Mouse (Mus musculus) cerebellum, adult 18-20 months (tissue): ENCODE measurements around the gene Sympk.
"Not testable (repeated sequence)": the region's sequence is repeated elsewhere in the genome, so short reads cannot be mapped to it uniquely, and the experiment has no call there.

Experiments used
- DNase-seq, 2 experiments: peaks; one replicate each; pipeline ENCODE4 v3.0.0; 2021

Sympk gene

GRCm38 (mm10) chr7:19052345-19053135 lies 28.4 kb downstream of the Sympk start:
- DNase-seq: no peak

DNA sequence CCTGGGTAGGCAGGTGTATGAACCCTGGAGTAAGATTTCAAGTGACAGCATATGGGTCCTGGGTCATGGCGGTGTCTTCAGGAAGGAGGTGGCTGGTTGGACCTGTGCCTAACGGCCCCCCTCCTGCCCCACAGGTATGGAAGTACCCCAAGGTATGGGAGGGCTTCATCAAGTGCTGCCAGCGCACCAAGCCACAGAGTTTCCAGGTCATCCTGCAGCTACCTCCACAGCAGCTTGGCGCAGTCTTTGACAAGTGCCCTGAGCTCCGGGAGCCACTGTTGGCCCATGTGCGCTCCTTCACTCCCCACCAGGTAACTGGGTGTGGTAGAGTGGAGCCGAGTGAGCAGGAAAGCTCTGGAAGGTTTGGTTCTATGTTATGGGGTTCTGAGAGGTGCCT lies 29.0 kb downstream of the Sympk start:
- no peak for DNase-seq

DNA sequence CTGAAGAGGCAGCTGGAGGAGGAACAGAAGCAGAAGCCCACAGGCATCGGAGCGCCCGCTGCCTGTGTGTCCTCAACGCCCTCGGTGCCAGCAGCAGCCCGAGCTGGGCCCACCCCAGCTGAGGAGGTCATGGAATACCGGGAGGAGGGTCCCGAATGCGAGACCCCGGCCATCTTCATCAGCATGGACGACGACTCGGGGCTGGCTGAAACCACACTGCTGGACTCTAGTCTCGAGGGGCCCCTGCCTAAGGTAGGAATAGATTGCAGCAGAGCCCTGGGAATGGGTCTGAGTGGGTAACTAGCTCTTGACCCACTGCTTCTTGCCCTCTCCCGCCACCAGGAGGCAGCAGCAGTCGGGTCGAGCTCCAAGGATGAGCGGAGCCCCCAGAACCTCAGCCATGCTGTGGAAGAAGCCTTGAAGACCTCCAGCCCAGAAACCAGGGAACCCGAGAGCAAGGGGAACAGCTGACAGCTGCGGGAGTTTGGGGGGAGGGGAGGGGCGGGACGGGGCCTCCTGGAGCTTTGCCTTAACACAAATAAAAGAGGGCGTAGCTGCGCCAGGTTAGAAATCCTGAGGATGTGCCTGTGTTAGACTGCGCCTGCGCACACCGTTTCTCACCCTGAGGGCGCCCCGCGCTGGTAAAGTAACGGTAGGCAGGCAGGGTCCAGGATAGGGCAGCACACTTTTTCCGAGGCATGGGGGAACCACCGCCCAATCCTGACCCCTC lies 30.0 kb downstream of the Sympk start, which contains the start of gene Rsph6a:
Gene Rsph6a, plus strand, starts transcription at position 644 of the 730 bp plus-strand sequence.
- DNase-seq: peak; percentile 43 to 55

- DNase-seq: no peak
These were observed 30.6 kb downstream of the Sympk start for GRCm38 (mm10) chr7:19054777-19055076.

DNA sequence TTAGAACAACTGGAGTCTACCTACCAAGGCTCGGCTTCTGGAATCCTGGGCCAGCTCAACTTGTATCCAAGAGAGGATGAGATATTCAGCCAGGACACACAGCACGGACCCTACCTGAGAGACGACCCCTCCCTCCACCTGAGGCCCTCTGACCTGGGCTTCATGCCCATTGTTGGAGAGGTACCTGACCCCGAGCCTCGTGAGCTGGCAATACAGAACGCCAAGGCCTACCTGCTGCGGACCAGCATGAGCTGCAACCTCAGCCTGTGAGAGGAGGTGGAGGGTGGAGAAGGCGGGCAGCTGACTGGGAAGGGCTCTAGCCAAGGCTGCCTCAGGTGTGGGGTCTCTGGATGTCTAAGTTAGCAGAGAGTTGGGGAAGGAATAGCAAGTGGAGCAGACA lies 30.9 kb downstream of the Sympk start:
- DNase-seq: no peak

- no peak for DNase-seq
These were observed 33.2 kb downstream of the Sympk start for GRCm38 (mm10) chr7:19057405-19057804.

- DNase-seq: no peak
These were observed 41.7 kb downstream of the Sympk start for GRCm38 (mm10) chr7:19065896-19066295.

DNA sequence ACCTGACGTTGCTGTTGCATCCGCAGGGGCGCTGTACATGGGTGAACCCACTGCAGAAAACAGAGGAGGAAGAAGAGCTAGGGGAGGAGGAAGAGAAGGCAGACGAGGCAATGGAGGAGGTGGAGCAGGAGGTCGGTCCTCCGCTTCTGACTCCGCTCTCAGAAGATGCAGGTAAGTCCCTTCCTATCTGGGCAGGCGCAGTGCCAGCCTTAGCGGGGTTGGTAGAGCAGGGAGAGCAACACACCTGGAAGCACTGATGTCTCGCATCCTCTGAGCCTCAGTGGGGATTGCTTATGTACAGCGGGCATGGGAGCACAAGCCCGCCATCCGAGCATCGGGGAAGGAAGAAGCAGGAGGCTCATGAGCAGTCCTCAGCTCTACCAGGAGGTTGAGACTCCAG lies 42.9 kb downstream of the Sympk start:
- no peak for DNase-seq

DNA sequence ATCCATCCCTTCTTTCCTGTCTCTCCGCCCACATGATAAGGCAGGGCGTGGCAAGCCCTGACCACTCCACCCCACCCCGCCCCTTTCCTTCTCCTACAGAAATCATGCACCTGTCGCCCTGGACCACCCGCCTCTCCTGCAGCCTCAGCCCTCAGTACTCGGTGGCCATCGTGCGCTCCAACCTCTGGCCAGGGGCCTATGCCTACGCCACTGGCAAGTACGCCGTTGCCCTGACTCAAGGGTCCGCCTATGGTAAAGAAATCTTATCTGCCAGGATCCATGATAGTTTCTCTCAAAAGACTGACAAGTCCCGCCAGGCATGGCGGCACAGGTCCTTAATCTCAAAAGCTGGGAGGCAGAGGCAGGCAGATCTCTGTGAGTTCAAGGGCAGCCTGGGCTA lies 43.8 kb downstream of the Sympk start:
- no peak for DNase-seq

DNA sequence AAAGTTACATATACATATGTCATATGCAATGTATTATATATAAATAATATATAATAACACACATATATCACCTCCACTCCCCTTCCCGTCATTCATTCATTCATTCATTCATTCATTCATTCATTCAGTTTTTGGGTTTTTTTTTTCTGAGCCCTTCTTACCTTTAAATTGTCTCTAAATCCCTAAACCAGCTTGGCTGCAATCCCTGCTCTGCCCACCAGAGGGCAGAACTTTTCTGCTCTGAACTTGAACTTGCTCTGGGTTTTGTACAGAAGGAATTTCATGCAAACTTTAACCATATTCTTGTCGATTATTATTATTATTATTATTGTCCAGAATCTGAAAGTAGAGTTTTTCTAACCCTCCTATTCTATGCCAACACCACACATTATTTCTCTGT lies 44.5 kb downstream of the Sympk start:
- peak; percentile 60 to 74 for DNase-seq

DNA sequence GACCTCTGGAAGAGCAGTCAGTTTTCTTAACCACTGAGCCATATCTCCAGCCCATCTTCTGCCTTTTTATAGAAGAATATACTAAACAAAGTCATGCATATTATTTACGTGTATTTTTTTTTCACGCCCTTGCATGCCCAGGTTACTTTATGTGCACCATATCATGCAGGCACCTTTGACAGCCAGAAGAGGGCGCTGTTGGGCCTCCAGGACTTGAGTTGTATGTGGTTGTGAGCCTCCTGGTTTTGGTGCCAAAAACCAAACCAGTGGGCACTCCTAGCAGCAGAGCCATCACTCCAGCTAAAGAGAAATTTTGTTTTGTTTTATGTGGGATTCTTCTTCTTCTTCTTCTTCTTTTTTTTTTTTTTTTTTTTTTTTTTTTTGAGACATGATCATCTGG lies 45.3 kb downstream of the Sympk start:
- DNase-seq: no peak

DNA sequence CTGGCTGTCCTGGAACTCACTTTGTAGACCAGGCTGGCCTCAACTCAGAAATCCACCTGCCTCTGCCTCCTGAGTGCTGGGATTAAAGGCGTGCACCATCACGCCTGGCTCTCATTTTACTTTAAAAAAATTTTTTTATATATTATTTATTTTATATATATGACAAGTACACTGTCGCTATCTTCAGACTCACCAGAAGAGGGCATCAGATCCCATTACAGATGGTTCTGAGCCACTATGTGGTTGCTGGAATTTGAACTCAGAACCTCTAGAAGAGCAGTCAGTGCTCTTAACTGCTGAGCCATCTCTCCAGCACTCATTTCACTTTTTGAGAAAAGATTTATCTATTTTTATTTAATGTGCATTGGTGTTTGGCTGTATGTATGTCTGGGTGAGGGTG lies 46.8 kb downstream of the Sympk start:
- not testable (repeated sequence) for DNase-seq

DNA sequence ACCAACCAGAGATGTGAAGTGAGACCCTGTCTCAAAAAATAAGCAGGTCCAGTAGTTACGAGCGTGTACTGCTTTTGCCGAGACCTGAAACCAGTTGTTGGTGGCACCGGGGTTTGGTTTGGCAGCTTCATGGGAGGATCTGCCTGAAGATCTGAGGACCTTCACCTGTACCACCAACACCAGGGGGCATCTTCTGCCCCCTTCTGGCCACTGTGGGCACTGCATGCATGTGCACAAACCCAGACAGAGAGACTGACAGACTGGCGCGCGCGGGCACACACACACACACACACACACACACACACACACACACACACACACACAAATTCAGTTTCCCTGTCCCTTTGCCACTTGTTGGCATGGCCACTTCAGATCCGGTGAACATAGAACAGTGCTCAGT lies 49.3 kb downstream of the Sympk start:
- DNase-seq: peak in 1 of 2 experiments; percentile 55

GRCm38 (mm10) chr7:19074494-19074893 lies 50.3 kb downstream of the Sympk start:
- DNase-seq: no peak

- DNase-seq: no peak
These were observed 51.1 kb downstream of the Sympk start for GRCm38 (mm10) chr7:19075231-19075630.

DNA sequence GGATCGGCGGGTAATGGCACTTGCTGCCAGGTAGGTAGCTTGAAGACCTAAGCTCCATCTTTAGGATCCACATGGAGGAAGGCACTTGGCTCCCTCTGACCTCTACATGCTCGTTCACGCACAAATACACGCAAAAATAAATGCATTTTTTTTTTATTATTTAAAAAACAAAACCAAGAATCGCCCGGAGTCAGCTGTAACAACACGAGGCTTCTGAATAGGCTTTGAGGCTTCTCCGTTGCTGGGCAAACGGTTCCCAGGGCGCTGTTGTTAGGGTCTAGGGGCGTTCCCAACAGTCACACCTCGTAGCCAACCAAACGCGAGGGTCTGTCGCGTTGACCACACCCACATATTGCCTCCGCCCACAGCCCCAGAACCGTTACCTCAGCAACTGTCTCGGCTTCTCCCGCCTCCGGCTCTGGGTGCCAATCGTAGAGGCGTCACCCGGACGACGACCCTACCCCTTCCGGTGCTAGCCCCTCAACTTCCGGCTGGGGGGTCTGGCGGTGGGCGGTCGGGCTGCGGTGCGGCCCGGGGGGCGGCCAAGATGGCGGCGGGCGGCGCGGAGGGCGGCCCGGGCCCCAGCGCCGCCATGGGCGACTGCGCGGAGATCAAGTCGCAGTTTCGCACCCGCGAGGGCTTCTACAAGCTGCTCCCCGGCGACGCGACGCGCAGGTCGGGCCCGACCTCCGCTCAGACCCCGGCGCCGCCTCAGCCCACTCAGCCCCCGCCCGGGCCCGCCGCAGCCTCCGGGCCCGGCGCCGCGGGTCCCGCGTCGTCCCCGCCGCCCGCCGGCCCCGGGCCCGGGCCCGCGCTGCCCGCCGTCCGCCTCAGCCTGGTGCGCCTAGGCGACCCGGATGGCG lies 51.8 kb downstream of the Sympk start, which contains the start of gene Dmwd:
Gene Dmwd, plus strand, starts transcription at position 505 of the 863 bp plus-strand sequence.
- DNase-seq: peak; percentile 87 to 93

GRCm38 (mm10) chr7:19076586-19076991 lies 52.4 kb downstream of the Sympk start:
- peak; percentile 33 to 49 for DNase-seq

- DNase-seq: no peak
These were observed 53.6 kb downstream of the Sympk start for GRCm38 (mm10) chr7:19077761-19078160.

DNA sequence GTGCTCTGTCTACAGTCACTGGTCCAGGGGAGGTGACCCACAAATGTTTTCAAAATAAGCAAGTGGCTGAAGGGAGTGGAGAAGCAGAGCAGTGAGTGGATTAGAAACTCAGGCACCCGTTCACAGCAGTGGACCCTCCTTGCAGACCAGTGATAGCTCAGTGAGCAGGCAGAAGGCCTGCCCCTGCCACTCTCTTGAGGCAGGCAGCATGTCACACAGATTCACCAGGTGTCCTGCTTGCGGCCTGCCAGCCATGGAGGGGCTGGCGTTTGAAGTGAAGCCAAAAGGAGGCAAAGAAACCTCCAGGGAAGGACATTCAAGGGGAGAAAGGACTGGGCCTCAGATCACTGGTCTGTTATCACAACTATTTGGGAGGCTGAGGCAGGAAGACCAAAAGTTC lies 54.6 kb downstream of the Sympk start:
- DNase-seq: no peak

- DNase-seq: no peak
These were observed 56.3 kb downstream of the Sympk start for GRCm38 (mm10) chr7:19080451-19080950.

DNA sequence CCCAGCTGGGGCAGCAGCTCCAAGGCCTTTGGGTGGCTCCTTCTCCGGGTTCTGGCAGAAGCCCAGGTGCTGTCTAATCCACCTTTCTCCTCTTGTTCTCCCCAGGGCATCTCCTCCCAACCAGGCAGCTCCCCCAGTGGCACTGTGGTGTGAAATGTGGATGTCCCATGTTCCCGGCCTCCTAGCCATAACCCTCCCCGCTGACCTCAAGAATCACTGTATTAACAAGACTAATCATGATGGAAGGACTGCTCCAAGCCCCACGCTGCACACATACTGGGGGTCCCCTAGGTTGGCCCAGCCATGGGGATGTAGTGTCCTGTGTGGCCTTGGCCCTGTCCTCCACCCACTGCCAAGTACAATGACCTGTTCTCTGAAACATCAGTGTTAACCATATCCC lies 58.0 kb downstream of the Sympk start:
- no peak for DNase-seq

GRCm38 (mm10) chr7:19083096-19083495 lies 58.9 kb downstream of the Sympk start:
- DNase-seq: no peak

DNA sequence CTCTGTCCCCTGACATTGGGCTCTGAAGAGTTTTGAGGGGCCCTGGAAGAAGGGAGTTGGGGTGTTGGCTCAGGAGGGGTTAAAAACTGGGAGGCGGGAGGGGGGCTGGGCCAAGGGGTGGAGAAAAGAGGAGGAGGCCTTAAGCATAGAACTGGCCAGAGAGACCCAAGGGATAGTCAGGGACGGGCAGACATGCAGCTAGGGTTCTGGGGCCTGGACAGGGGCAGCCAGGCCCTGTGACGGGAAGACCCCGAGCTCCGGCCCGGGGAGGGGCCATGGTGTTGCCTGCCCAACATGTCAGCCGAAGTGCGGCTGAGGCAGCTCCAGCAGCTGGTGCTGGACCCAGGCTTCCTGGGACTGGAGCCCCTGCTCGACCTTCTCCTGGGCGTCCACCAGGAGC lies 59.5 kb downstream of the Sympk start, which contains the start of gene Dmpk:
Gene Dmpk, plus strand, starts transcription at position 149 of the 400 bp plus-strand sequence.
- no peak for DNase-seq
